Mouse (Mus musculus) MEL (cell line): Measurements from ENCODE around the gene Slc5a11. TPM values are rescaled to one million over a fixed set of nuclear protein-coding genes. Genes with fewer than 3 reads are reported as not detected.

Experiments used
- DNase-seq: peaks from one replicate; pipeline ENCODE4 v3.0.0; 2011; ENCODE audit warnings: low read depth, low spot score
- H3K27ac ChIP-seq: 2 replicates; pipeline ENCODE4 v1.5.1; 2012; ENCODE audit warnings: low read depth, mild to moderate bottlenecking, control low read depth, low read length, moderate library complexity; ENCODE audit not compliant: control insufficient read depth
- H3K27me3 ChIP-seq, 2 experiments: fragments of 150-350 bp in 1 of 2; sonication (generic) in 1 of 2; 2 replicates each; pipeline ENCODE4 v1.6.1; 2012; ENCODE audit warnings: low read length in 2 of 2, mild to moderate bottlenecking in 2 of 2, improper control_type of control experiment in 1 of 2, moderate library complexity in 1 of 2; ENCODE audit not compliant: insufficient read depth in 2 of 2, control insufficient read depth in 1 of 2
- H3K36me3 ChIP-seq, 2 experiments: 2 replicates each; pipeline ENCODE4 v1.6.1; 2012 to 2014; ENCODE audit warnings: low read length in 2 of 2, improper control_type of control experiment in 1 of 2, inconsistent platforms in 1 of 2, mild to moderate bottlenecking in 1 of 2; ENCODE audit not compliant: insufficient read depth in 2 of 2, control insufficient read depth in 1 of 2
- H3K4me1 ChIP-seq, 2 experiments: fragments of 150-350 bp in 1 of 2; sonication (generic) in 1 of 2; 2 replicates each; pipeline ENCODE4 v1.6.1; 2012; ENCODE audit warnings: low read length in 2 of 2, improper control_type of control experiment in 1 of 2, mild to moderate bottlenecking in 1 of 2; ENCODE audit not compliant: insufficient read depth in 2 of 2, control insufficient read depth in 1 of 2
- H3K4me3 ChIP-seq, 2 experiments: fragments of 150-350 bp in 1 of 2; sonication (generic) in 1 of 2; 2 replicates each; pipeline ENCODE4 v1.5.1; 2012; ENCODE audit warnings: low read depth in 2 of 2, low read length in 2 of 2, mild to moderate bottlenecking in 2 of 2, moderate library complexity in 2 of 2, control low read depth in 1 of 2, improper control_type of control experiment in 1 of 2; ENCODE audit not compliant: control insufficient read depth in 1 of 2, insufficient read depth in 1 of 2
- H3K79me2 ChIP-seq: 2 replicates; pipeline ENCODE4 v1.6.1; 2012; ENCODE audit warnings: mild to moderate bottlenecking, low read length, moderate library complexity; ENCODE audit not compliant: control insufficient read depth, poor library complexity, insufficient read depth
- H3K9ac ChIP-seq: 2 replicates; pipeline ENCODE4 v1.6.1; 2012; ENCODE audit warnings: low read depth, mild to moderate bottlenecking, control low read depth, low read length, moderate library complexity; ENCODE audit not compliant: control insufficient read depth, poor library complexity, severe bottlenecking
- H3K9me3 ChIP-seq: fragments of 150-350 bp; sonication (generic); replicated peaks from 2 replicates; pipeline ENCODE4 v1.6.1; 2012; ENCODE audit warnings: mild to moderate bottlenecking, low read length, improper control_type of control experiment, moderate library complexity; ENCODE audit not compliant: insufficient read depth
- BHLHE40 ChIP-seq: IDR thresholded peaks from 2 replicates; pipeline ENCODE4 v1.6.1; 2012; ENCODE audit warnings: low read depth, mild to moderate bottlenecking, inconsistent platforms, low read length, improper control_type of control experiment, borderline replicate concordance
- CHD2 ChIP-seq: IDR thresholded peaks from 2 replicates; pipeline ENCODE4 v1.6.1; 2011; ENCODE audit warnings: low read length, improper control_type of control experiment
- CTCF ChIP-seq, 3 experiments: IDR thresholded peaks in 2 of 3; conservative IDR thresholded peaks in 1 of 3; 2 replicates each; pipeline ENCODE4 v1.5.1; 2011 to 2012; ENCODE audit warnings: low read length in 3 of 3, low read depth in 2 of 3, mild to moderate bottlenecking in 2 of 3, improper control_type of control experiment in 1 of 3, inconsistent platforms in 1 of 3, mixed read lengths in 1 of 3, moderate library complexity in 1 of 3; ENCODE audit not compliant: control insufficient read depth in 1 of 3, insufficient read depth in 1 of 3, poor library complexity in 1 of 3, severe bottlenecking in 1 of 3
- E2F4 ChIP-seq: IDR thresholded peaks from 2 replicates; pipeline ENCODE4 v1.6.1; 2011; ENCODE audit warnings: low read depth, low read length, improper control_type of control experiment, borderline replicate concordance
- ELF1 ChIP-seq: IDR thresholded peaks from 2 replicates; pipeline ENCODE4 v1.6.1; 2014; ENCODE audit warnings: low read depth, mild to moderate bottlenecking, inconsistent platforms, low read length, improper control_type of control experiment, moderate library complexity
- ETS1 ChIP-seq: IDR thresholded peaks from 2 replicates; pipeline ENCODE4 v1.6.1; 2012; ENCODE audit warnings: low read depth, mild to moderate bottlenecking, inconsistent platforms, low read length, improper control_type of control experiment, moderate library complexity
- GABPA ChIP-seq: IDR thresholded peaks from 2 replicates; pipeline ENCODE4 v1.6.1; 2012; ENCODE audit warnings: low read depth, mild to moderate bottlenecking, inconsistent platforms, low read length, improper control_type of control experiment, moderate library complexity
- GATA1 ChIP-seq: IDR thresholded peaks from 2 replicates; pipeline ENCODE4 v1.6.1; 2011; ENCODE audit warnings: low read depth, low read length, improper control_type of control experiment
- HCFC1 ChIP-seq: IDR thresholded peaks from 2 replicates; pipeline ENCODE4 v1.6.1; 2012; ENCODE audit warnings: low read depth, mild to moderate bottlenecking, inconsistent platforms, low read length, improper control_type of control experiment, moderate library complexity
- JUND ChIP-seq: IDR thresholded peaks from 2 replicates; pipeline ENCODE4 v1.6.1; 2011; ENCODE audit warnings: low read depth, mild to moderate bottlenecking, improper control_type of control experiment, low read length
- MAX ChIP-seq: IDR thresholded peaks from 2 replicates; pipeline ENCODE4 v1.6.1; 2011; ENCODE audit warnings: low read length, improper control_type of control experiment
- MAZ ChIP-seq: IDR thresholded peaks from 2 replicates; pipeline ENCODE4 v1.6.1; 2012; ENCODE audit warnings: low read depth, mild to moderate bottlenecking, inconsistent platforms, low read length, improper control_type of control experiment
- MYC ChIP-seq: IDR thresholded peaks from 2 replicates; pipeline ENCODE4 v1.6.1; 2011; ENCODE audit warnings: low read depth, mild to moderate bottlenecking, low read length, improper control_type of control experiment, moderate library complexity
- NRF1 ChIP-seq: IDR thresholded peaks from 2 replicates; pipeline ENCODE4 v1.6.1; 2014; ENCODE audit warnings: low read depth, mild to moderate bottlenecking, inconsistent platforms, low read length, improper control_type of control experiment, moderate library complexity; ENCODE audit not compliant: poor library complexity, insufficient read depth, severe bottlenecking
- POLR2AphosphoS2 ChIP-seq: IDR thresholded peaks from 2 replicates; pipeline ENCODE4 v1.6.1; 2011; ENCODE audit warnings: low read length, improper control_type of control experiment
- POLR2AphosphoS5 ChIP-seq: IDR thresholded peaks from 2 replicates; pipeline ENCODE4 v1.6.1; 2012; ENCODE audit warnings: low read depth, borderline replicate concordance, mild to moderate bottlenecking, inconsistent platforms, low read length, moderate library complexity, mixed read lengths
- RAD21 ChIP-seq: IDR thresholded peaks from 2 replicates; pipeline ENCODE4 v1.6.1; 2011; ENCODE audit warnings: mild to moderate bottlenecking, low read depth, low read length, improper control_type of control experiment
- SIN3A ChIP-seq: IDR thresholded peaks from 2 replicates; pipeline ENCODE4 v1.6.1; 2012; ENCODE audit warnings: low read length, improper control_type of control experiment, inconsistent platforms
- SMC3 ChIP-seq: IDR thresholded peaks from 2 replicates; pipeline ENCODE4 v1.6.1; 2011; ENCODE audit warnings: low read depth, low read length, improper control_type of control experiment
- TAL1 ChIP-seq: IDR thresholded peaks from 2 replicates; pipeline ENCODE4 v1.6.1; 2012; ENCODE audit warnings: mild to moderate bottlenecking, inconsistent platforms, low read length, moderate library complexity, mixed read lengths
- TBP ChIP-seq: IDR thresholded peaks from 2 replicates; pipeline ENCODE4 v1.8.0; 2011; ENCODE audit warnings: low read depth, low read length, improper control_type of control experiment
- TCF12 ChIP-seq: IDR thresholded peaks from 2 replicates; pipeline ENCODE4 v1.6.1; 2014; ENCODE audit warnings: low read depth, mild to moderate bottlenecking, inconsistent platforms, low read length, improper control_type of control experiment, moderate library complexity
- UBTF ChIP-seq: IDR thresholded peaks from 2 replicates; pipeline ENCODE4 v1.6.1; 2012; ENCODE audit warnings: low read depth, mild to moderate bottlenecking, inconsistent platforms, low read length, improper control_type of control experiment, moderate library complexity, borderline replicate concordance; ENCODE audit not compliant: insufficient read depth
- ZC3H11A ChIP-seq: IDR thresholded peaks from 2 replicates; pipeline ENCODE4 v1.6.1; 2012; ENCODE audit warnings: low read depth, mild to moderate bottlenecking, inconsistent platforms, low read length, improper control_type of control experiment
- ZKSCAN1 ChIP-seq: IDR thresholded peaks from 2 replicates; pipeline ENCODE4 v1.6.1; 2012; ENCODE audit warnings: low read depth, mild to moderate bottlenecking, inconsistent platforms, low read length, improper control_type of control experiment, moderate library complexity
- ZMIZ1 ChIP-seq: IDR thresholded peaks from 2 replicates; pipeline ENCODE4 v1.6.1; 2012; ENCODE audit warnings: low read depth, mild to moderate bottlenecking, inconsistent platforms, low read length, improper control_type of control experiment, moderate library complexity
- ZNF384 ChIP-seq: IDR thresholded peaks from 2 replicates; pipeline ENCODE4 v1.6.1; 2012; ENCODE audit warnings: low read depth, mild to moderate bottlenecking, inconsistent platforms, low read length, improper control_type of control experiment
- polyA plus RNA-seq, 2 experiments: library from polyadenylated mRNA; stranded (reverse) in 1 of 2; unstranded in 1 of 2; fragments of >175 nt in 1 of 2; fragments of >200 nt in 1 of 2; gene quantifications; 2 replicates each; pipeline versions ENCODE4 v1.2.1 to v1.2.4; 2012; ENCODE audit warnings: low replicate concordance in 2 of 2, low read depth in 1 of 2; ENCODE audit not compliant: insufficient read length in 2 of 2, insufficient read depth in 1 of 2, missing spikeins in 1 of 2
- total RNA-seq: library from RNA; depleted of rRNA; stranded (reverse); fragments of 300-350 nt; gene quantifications from 2 replicates; pipeline ENCODE4 v1.2.3, GENCODE M21; 2012

The Slc5a11 gene
- total and polyA plus RNA-seq, 3 experiments, result not detected

- no peak for TF ChIP-seq ZC3H11A
- no peak for TF ChIP-seq MAZ
- TF ChIP-seq ZMIZ1, result no peak
- no peak for TF ChIP-seq ELF1
- TF ChIP-seq E2F4, result no peak
- TF ChIP-seq TAL1, result no peak
- no peak for TF ChIP-seq SIN3A
- TF ChIP-seq ZNF384, result no peak
- no peak for TF ChIP-seq POLR2AphosphoS2
- no peak for TF ChIP-seq NRF1
- no peak for TF ChIP-seq SMC3
- TF ChIP-seq POLR2AphosphoS5, result no peak
- TF ChIP-seq TBP, result no peak
- no peak for TF ChIP-seq RAD21
- no peak for TF ChIP-seq CTCF (IDR thresholded peaks at IDR 0.05 in 2 of 3, conservative IDR thresholded peaks at IDR 0.05 in 1 of 3; ENCODE audit: control insufficient read depth in 1 of 3, insufficient read depth in 1 of 3, low read depth in 2 of 3, low read length in 3 of 3, poor library complexity in 1 of 3, severe bottlenecking in 1 of 3)
- no peak for TF ChIP-seq MYC
- Histone ChIP-seq H3K79me2 (no peaks in the 10 kb centered on the region), H3K36me3 (no peaks in the 10 kb centered on the region), H3K9ac (no peak overlapping the region), H3K27me3 (peaks cover 0 to 4% of the 10 kb centered on the region in 2 experiments; a peak in 1 of 4 replicates), H3K27ac (no peak overlapping the region), H3K4me1 (no peaks in the 10 kb centered on the region), H3K9me3 (no peaks in the 10 kb centered on the region), H3K4me3 (no peak overlapping the region)
- DNase-seq, result no peak
These were observed 39.8 kb downstream of the Slc5a11 start for GRCm38 (mm10) chr7:123254196-123254970.

- DNase-seq, result no peak
- TF ChIP-seq ETS1 (no peak), HCFC1 (no peak), GATA1 (no peak), GABPA (no peak), CHD2 (no peak), SIN3A (no peak), SMC3 (no peak), TCF12 (no peak), ZKSCAN1 (no peak), ELF1 (no peak), ZMIZ1 (no peak), TAL1 (no peak), ZC3H11A (no peak), JUND (no peak), BHLHE40 (no peak), UBTF (no peak), MAX (no peak)
- TF ChIP-seq, all 39 proteins: peak for 0
These were observed 43.5 kb downstream of the Slc5a11 start for GRCm38 (mm10) chr7:123258103-123258502.

More at GRCm38 (mm10) chr7:123258103-123258502, 43.5 kb downstream of the Slc5a11 start:
- peaks cover 0 to 4% of the 10 kb centered on the region in 2 experiments; a peak in 2 of 4 replicates for H3K27me3 ChIP-seq
- H3K9ac ChIP-seq, result no peak overlapping the region
- no peak overlapping the region for H3K4me3 ChIP-seq
- no peaks in the 10 kb centered on the region for H3K9me3 ChIP-seq
- H3K27ac ChIP-seq, result no peak overlapping the region
- no peaks in the 10 kb centered on the region for H3K4me1 ChIP-seq
- no peaks in the 10 kb centered on the region for H3K79me2 ChIP-seq
- H3K36me3 ChIP-seq, result no peaks in the 10 kb centered on the region
